Mouse (Mus musculus): ENCODE data around the gene Cela1.

DNA sequence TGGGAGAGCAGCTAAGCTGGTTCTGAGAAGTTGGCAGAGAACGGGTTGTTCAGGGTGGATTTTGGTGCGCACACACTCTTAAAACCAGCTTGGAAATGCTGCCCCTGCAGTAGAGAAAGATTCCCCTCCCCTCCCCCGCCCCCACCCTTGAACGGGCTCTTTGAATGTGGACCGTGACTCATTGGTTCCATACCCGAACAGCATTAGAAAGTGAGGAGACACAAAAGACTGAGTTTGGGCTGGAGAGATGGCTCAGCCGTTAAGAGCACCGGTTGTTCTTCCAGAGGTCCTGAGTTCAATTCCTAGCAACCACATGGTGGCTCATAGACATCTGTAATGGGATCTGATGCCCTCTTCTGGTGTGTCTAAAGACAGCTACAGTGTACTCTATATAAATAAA lies 17.7 kb downstream of the Cela1 start:
- TF ChIP-seq CTCF (IDR thresholded peaks at IDR 0.05; ENCODE audit: low read depth, low read length) (no peak), GATA1 (IDR thresholded peaks at IDR 0.05; ENCODE audit: borderline replicate concordance, low read length) (no peak)
